Mouse (Mus musculus): Measurements from ENCODE around the gene Cfap99.

DNA sequence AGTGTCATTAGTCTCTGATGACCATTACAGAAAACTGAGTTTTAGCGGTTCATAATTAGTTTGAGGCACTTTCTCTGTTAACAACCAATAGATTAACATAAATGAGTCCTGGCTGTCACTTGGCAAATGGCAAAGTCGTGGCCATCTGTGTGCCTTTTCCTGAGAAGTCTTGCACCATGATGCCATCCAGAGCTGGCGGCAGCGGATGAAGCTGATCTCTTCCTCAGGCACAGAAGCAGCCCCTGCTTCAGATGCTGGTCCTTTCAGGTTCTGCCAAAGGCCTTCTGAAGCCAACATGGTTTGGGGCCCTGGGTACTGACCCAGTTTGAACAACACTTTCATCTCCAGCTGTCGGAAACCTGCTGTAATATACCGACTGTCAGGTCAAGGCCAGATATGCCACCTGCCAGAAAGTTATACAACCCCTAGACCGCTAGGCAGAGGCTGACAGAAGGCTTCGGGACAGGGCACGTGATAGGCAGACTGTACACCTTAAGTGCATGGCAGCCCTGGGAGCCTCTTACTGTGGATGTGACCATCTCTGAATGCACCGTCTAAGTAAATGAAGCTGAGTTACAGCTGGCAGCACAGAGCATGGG lies 10.6 kb downstream of the Cfap99 start:
- no peak for TF ChIP-seq CTCF (IDR thresholded peaks at IDR 0.05; ENCODE audit: low read depth, low read length)
- TF ChIP-seq EP300 (IDR thresholded peaks at IDR 0.05; ENCODE audit: insufficient read depth, low read depth, low read length): no peak
